In the genomic region with DNA sequence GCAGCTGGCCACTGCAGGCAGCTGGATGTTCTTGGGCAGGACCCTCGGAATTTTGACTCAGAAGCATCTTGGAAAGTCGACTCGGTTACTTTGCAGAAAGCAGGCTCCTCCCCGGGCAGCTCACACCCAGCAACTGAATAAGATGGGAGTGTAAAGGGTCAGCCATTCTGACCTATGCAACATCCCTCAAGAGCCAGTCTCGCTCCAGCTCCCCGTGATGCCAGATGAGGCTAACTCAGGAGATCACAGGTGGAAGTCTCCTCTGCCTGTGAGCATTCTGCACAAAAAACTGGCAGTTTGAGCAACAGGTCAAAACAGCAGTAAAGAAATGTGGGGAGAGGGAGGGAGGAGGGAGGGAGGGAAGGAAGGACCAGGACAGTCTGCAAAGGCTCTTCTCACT, we compare ENCODE assay signal across 15 mouse cellular contexts.
"Had no signal": no experiment of that assay in that cellular context is flagged by ENCODE, and none has a peak within 500 bp of the region (broad histone marks: within the 10 kb centered on the region; RNA-seq: fewer than 3 reads in every experiment).

No protein-coding gene starts in this region.

- H3K4me2 ChIP-seq: liver, embryonic 13.5 days; midbrain, embryonic 13.5 days; neural tube, embryonic 15.5 days had no signal

- DNase-seq: kidney, adult 11 months; layer of hippocampus, adult 9-11 months; liver, embryonic 13.5 days; lung, adult 2 months; lung, postnatal 14 days; right cerebral cortex, adult 18-20 months; right cerebral cortex, postnatal 14 days; thymus, adult 2 months; thymus, postnatal 14 days; thymus, postnatal 4 days had no signal

- H3K9ac ChIP-seq: liver, embryonic 13.5 days; midbrain, embryonic 13.5 days; neural tube, embryonic 15.5 days had no signal

- H3K9me3 ChIP-seq: neural tube, embryonic 15.5 days had no signal

- H3K4me3 ChIP-seq: layer of hippocampus, adult 2 months; liver, embryonic 13.5 days; midbrain, embryonic 13.5 days; myocyte; neural tube, embryonic 15.5 days had no signal

- H3K36me3 ChIP-seq: liver, embryonic 13.5 days; midbrain, embryonic 13.5 days; neural tube, embryonic 15.5 days had no signal

- H3K27ac ChIP-seq: layer of hippocampus, adult 2 months; liver, embryonic 13.5 days; midbrain, embryonic 13.5 days; neural tube, embryonic 15.5 days; stomach, postnatal 0 days had no signal

- H3K4me1 ChIP-seq: liver, embryonic 13.5 days had no signal

- H3K27me3 ChIP-seq: liver, embryonic 13.5 days; midbrain, embryonic 13.5 days; neural tube, embryonic 15.5 days had no signal
